Mouse (Mus musculus) testis, adult 2 months (tissue): ENCODE data around the gene Tctn1. TPM values are rescaled to one million over a fixed set of nuclear protein-coding genes. Genes with fewer than 3 reads are reported as not detected.

Source experiments
- H3K27ac ChIP-seq: fragments of 200-500 bp; 2 replicates; pipeline ENCODE4 v1.5.1; 2012; ENCODE audit warnings: low read depth, low read length; ENCODE audit not compliant: control insufficient read depth, insufficient read depth
- H3K27me3 ChIP-seq: fragments of 200-500 bp; 2 replicates; pipeline ENCODE4 v1.6.1; 2012; ENCODE audit warnings: mild to moderate bottlenecking, low read length, moderate library complexity; ENCODE audit not compliant: control insufficient read depth, insufficient read depth
- H3K36me3 ChIP-seq: fragments of 200-500 bp; 2 replicates; pipeline ENCODE4 v1.6.1; 2012; ENCODE audit warnings: mild to moderate bottlenecking, low read length; ENCODE audit not compliant: control insufficient read depth, insufficient read depth
- H3K4me1 ChIP-seq: fragments of 200-500 bp; 2 replicates; pipeline ENCODE4 v1.6.1; 2012; ENCODE audit warnings: low read length; ENCODE audit not compliant: control insufficient read depth, insufficient read depth
- H3K4me3 ChIP-seq: fragments of 200-500 bp; 2 replicates; pipeline ENCODE4 v1.5.1; 2012; ENCODE audit warnings: low read depth, mild to moderate bottlenecking, low read length, moderate library complexity, mixed read lengths; ENCODE audit not compliant: control insufficient read depth
- CTCF ChIP-seq: fragments of 200-500 bp; IDR thresholded peaks from 2 replicates; pipeline ENCODE4 v1.5.1; 2012; ENCODE audit warnings: low read depth, mild to moderate bottlenecking, inconsistent platforms, low read length, moderate library complexity; ENCODE audit not compliant: control insufficient read depth, insufficient read depth, insufficient replicate concordance
- POLR2A ChIP-seq: fragments of 200-500 bp; IDR thresholded peaks from 2 replicates; pipeline ENCODE4 v1.6.1; 2012; ENCODE audit warnings: low read depth, mild to moderate bottlenecking, inconsistent platforms, low read length, moderate library complexity; ENCODE audit not compliant: control insufficient read depth
- polyA plus RNA-seq: library from polyadenylated mRNA; depleted of rRNA; stranded (reverse); fragments of >200 nt; gene quantifications from 2 replicates; pipeline ENCODE4 v1.2.3, GENCODE M21; 2012

The Tctn1 gene
- polyA plus RNA-seq, 1 experiment: 59.8 TPM

DNA sequence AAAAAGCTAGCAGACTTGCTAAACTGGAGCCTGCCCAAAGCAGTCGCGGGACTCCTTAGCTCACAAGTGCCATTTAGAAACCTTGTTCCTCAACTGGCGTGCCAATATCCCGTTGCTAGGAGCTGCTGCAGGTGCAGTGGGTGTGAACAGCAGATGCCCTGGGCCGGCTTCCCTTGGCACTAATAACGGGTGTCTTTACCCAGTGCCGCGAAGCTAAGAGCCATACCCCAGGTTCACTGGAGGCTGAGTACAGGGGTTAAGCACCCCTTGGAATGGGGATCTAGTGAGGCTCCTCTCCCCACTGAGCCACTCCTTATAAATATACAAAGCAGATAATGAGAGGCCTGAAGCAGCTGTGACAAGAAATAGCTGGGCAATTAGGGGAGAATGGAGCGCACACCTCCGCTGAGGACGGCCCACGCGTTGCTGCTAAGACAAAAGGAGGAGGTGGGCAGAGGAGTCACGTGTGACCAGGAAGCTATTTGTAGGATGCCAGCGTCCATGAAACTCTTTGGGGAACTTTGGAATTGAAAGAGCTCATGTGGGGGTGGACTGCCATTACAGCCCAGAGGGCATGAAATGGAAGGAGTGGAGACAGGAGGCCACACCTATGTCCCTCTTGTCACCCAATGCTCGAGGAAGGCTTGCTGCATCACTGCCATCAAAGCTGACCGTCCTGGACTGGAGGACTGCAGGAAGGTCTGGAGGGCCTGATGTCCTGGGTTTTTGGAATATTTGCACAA is 20.3 kb downstream of the Tctn1 start:
- H3K36me3 ChIP-seq: no peaks in the 10 kb centered on the region; the same call in 1 of the 2 replicates
- H3K4me3 ChIP-seq: no peak overlapping the region
- H3K27me3 ChIP-seq: no peaks in the 10 kb centered on the region
- TF ChIP-seq CTCF (no peak), POLR2A (no peak)
- H3K4me1 ChIP-seq: peaks cover 4% of the 10 kb centered on the region; the same call in 1 of the 2 replicates
- no peak overlapping the region for H3K27ac ChIP-seq

DNA sequence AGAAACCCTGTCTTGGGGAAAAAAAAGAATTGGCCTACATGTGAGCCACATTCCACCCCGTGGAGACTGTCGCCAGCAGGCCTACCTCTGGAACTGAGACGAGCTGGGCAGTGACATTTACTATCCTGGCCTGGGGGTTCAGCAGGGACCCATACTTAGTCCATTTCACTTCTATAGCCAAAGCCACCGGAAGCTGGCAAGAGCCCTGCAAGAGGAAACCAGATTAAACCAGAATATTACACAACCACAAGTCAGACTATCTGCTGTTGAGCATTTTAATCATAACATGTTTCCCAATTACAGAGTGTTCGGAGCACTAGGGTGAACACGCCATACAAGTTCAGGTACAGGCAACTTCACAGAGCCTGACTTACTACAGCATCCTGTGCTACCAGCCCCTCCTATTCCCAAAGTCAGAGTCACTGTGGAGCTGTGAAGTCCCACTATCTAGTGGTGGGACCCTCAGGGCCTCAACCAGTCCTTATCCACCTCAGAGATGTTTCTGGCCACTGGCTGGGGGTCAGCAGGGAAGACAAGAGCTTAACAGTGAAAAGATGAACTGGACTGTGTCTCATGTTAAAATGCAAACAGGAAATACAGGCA is 21.6 kb downstream of the Tctn1 start:
- H3K4me3 ChIP-seq: no peak overlapping the region
- no peaks in the 10 kb centered on the region; the same call in 1 of the 2 replicates for H3K36me3 ChIP-seq
- no peak overlapping the region for H3K27ac ChIP-seq
- TF ChIP-seq POLR2A (no peak), CTCF (no peak)
- peaks cover 4% of the 10 kb centered on the region; the same call in 1 of the 2 replicates for H3K4me1 ChIP-seq
- H3K27me3 ChIP-seq: no peaks in the 10 kb centered on the region

DNA sequence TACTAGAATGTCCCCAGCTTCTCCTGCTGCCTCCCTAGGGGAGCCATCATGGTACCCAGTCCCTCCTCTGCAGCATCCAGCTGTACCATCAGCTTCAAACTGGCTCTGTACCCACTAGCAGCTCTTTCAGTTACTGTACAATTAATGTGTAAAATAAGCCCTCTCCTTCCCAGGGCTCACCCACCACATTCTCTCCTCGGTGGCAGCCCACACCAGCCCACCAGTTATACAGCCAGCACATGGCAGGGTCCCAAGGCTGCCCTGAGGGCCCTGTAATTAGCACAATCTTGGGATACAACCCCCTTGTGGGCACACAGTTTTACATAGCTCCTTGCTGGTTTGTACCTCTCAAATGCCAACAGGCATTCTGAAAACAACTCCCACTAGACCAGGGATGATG is 23.3 kb downstream of the Tctn1 start:
- Histone ChIP-seq H3K4me1 (peaks cover 2% of the 10 kb centered on the region; the same call in 1 of the 2 replicates), H3K4me3 (no peak overlapping the region), H3K27me3 (no peaks in the 10 kb centered on the region), H3K27ac (no peak overlapping the region), H3K36me3 (no peaks in the 10 kb centered on the region; the same call in 1 of the 2 replicates)
- TF ChIP-seq POLR2A (no peak), CTCF (no peak)

DNA sequence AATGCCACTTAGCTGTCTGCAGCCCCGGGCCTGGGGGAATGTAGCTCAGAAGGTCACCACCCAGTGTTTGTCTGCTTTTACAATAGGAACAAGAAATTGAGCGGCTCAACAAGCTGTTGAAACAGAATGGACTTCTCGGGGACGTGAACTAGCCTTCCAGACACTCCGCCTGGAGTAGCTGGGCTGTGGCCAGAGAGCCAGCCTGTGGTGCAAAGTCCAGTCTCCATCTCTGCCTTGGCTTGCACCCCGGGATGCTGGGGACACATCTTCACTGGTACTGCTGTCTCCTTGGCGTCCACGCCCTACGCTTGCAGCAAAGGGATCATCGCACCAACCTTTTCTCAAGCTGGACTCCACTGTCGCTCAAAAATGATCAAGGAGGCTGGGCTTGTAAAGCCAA is 23.7 kb downstream of the Tctn1 start:
- Histone ChIP-seq H3K27ac (no peak overlapping the region), H3K4me3 (no peak overlapping the region), H3K27me3 (no peaks in the 10 kb centered on the region), H3K4me1 (peaks cover 2% of the 10 kb centered on the region; the same call in 1 of the 2 replicates), H3K36me3 (no peaks in the 10 kb centered on the region)
- TF ChIP-seq POLR2A: no peak
- no peak for TF ChIP-seq CTCF

DNA sequence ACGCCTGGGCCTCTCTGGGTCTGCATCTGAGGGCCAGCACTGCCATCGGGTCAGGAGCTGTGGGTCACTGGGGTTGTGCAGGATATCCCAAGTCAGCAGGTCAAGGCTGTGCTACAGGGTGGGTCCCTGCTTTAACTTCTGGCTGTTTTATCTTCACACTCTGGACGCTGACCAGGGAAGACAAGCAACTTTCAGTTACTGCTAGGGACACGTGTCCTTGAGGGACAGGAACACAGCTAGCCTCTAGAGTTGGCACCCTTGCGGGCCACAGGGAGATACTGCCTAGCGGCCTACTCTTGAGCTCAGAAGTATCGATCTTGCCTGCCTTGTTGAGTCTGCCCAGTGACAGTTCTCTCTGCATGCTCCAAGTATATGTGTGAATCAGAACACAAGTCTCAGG is 24.6 kb downstream of the Tctn1 start:
- H3K27me3 ChIP-seq: no peaks in the 10 kb centered on the region
- peak overlapping the region; percentile 70 for H3K27ac ChIP-seq
- TF ChIP-seq POLR2A: no peak
- TF ChIP-seq CTCF: no peak
- H3K4me1 ChIP-seq: peaks cover 2% of the 10 kb centered on the region; the same call in 1 of the 2 replicates
- no peak overlapping the region for H3K4me3 ChIP-seq
- H3K36me3 ChIP-seq: no peaks in the 10 kb centered on the region

DNA sequence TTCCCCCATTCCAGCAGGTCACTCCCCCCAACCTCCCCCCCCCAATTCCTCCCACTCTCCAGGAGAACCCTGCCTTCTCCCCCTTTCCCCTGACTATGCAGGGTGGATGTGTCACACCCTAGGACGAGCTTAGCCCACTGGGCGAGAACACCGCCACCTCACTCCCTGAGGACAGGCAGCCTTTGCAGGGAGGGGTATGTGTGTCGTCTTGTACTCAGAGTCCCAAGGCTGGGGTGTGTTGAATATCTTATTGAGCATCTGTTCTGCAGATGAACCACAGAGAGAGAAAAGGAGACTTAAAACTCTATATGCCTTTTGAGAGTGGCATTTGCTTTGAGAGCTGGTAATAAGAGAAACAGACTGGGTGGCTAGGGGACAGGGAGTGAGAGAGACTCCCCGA is 27.1 kb downstream of the Tctn1 start:
- H3K4me3 ChIP-seq: no peak overlapping the region
- TF ChIP-seq CTCF: no peak
- TF ChIP-seq POLR2A: no peak
- H3K27ac ChIP-seq: no peak overlapping the region
- no peaks in the 10 kb centered on the region for H3K27me3 ChIP-seq
- no peaks in the 10 kb centered on the region for H3K36me3 ChIP-seq
- H3K4me1 ChIP-seq: peaks cover 6% of the 10 kb centered on the region

DNA sequence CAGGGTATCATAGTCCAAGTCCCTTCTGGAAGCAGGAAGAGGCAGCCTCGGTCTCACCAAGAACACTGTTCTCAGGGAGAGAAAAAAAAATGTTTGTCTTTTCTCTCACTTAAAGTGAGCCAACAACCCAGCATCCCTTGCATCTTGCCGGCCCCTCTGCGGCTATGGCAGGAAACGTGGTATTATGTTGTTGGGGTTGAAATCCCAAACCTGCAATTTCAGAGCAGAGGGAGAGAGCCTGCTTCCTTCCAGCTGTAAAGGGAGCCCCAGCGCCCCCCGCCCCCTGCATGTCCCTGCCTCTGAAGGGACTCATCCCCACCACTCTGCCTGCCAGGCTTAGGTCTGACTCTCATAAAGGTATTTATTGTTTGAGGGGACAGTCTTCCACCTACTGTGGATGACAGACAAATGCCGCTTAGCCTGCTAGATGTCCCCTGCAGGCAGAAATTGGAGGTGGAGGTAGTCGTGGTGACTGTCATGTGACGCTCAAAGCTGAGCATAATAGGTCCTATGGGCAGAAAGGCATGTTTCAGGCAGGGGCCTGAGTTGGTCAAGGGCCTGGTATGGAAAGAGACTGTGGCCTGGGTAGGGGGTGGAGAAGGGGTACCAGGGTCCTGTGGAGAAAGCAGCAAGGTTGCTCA is 28.9 kb downstream of the Tctn1 start:
- peaks cover 6% of the 10 kb centered on the region for H3K4me1 ChIP-seq
- TF ChIP-seq CTCF (no peak), POLR2A (no peak)
- no peak overlapping the region for H3K27ac ChIP-seq
- no peaks in the 10 kb centered on the region for H3K36me3 ChIP-seq
- no peak overlapping the region for H3K4me3 ChIP-seq
- H3K27me3 ChIP-seq: no peaks in the 10 kb centered on the region
